Mouse (Mus musculus) hindbrain, embryonic 12.5 days (tissue): ENCODE data around the gene Clasp2. TPM values are rescaled to one million over a fixed set of nuclear protein-coding genes. Genes with fewer than 3 reads are reported as not detected.
A peak's percentile ranks its signal among the peaks of the same experiment; 100 is the strongest.

Experiments used
- ATAC-seq: fragments of 200-750 bp; cut with Nextera tagmentation; 2 replicates; pipeline ENCODE4 v1.8.0; 2017; ENCODE audit warnings: moderate TSS enrichment; ENCODE audit not compliant: low FRiP score
- H3K27ac ChIP-seq: fragments of 300-500 bp; sonication (generic); 2 replicates; pipeline ENCODE4 v1.5.1; 2016; ENCODE audit warnings: mild to moderate bottlenecking
- H3K27me3 ChIP-seq: fragments of 300-500 bp; sonication (generic); 2 replicates; pipeline ENCODE4 v1.6.1; 2016; ENCODE audit warnings: mild to moderate bottlenecking
- H3K36me3 ChIP-seq: fragments of 300-500 bp; sonication (generic); 2 replicates; pipeline ENCODE4 v1.6.1; 2016; ENCODE audit warnings: mild to moderate bottlenecking
- H3K4me1 ChIP-seq: fragments of 300-500 bp; sonication (generic); 2 replicates; pipeline ENCODE4 v1.6.1; 2016
- H3K4me2 ChIP-seq: fragments of 300-500 bp; sonication (generic); replicated peaks from 2 replicates; pipeline ENCODE4 v1.6.1; 2016; ENCODE audit warnings: mild to moderate bottlenecking
- H3K4me3 ChIP-seq: fragments of 300-500 bp; sonication (generic); 2 replicates; pipeline ENCODE4 v1.5.1; 2016; ENCODE audit warnings: mild to moderate bottlenecking
- H3K9ac ChIP-seq: fragments of 300-500 bp; sonication (generic); 2 replicates; pipeline ENCODE4 v1.6.1; 2016; ENCODE audit warnings: mild to moderate bottlenecking, moderate library complexity
- H3K9me3 ChIP-seq: fragments of 300-500 bp; sonication (generic); replicated peaks from 2 replicates; pipeline ENCODE4 v1.6.1; 2016; ENCODE audit warnings: mild to moderate bottlenecking
- WGBS: fragments of 180-500 bp; shearing (Covaris S2); methylation state at CpG from one replicate; pipeline ENCODE4 v1.1.7; 2016; 5-methylcytosine and 5-hydroxymethylcytosine counted together
- polyA plus RNA-seq: library from polyadenylated mRNA; unstranded; fragments of >200 nt; fragmentation: Nextera tagmentation; extraction: Ambion mirVana; gene quantifications from 2 replicates; pipeline ENCODE4 v1.2.1, GENCODE M21; 2016

Clasp2 gene
- polyA plus RNA-seq, 1 experiment from 2014 or later = 84.5 TPM

DNA sequence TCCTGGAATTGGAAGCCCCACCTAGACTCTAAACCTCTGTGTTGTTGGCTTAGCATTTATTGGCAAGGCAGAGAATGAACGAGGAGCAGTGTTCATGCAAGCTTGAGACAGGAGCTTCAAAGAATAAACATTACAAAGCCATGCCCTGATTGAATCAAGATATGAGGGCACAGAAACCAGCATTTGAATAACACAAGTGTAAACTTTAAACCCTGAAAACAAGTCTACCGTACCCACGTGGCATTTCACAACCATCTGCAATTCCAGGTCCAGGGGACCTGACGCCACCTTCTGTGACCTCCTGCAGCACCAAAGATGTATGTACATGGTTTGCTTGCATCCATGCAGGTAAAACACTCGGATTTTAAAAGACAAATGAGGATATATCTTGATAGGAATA lies 181.4 kb downstream of the Clasp2 start:
- Histone ChIP-seq H3K4me1 (no peaks in the 10 kb centered on the region), H3K4me3 (no peak overlapping the region), H3K9me3 (no peaks in the 10 kb centered on the region), H3K36me3 (peaks cover 32% of the 10 kb centered on the region), H3K27ac (no peak overlapping the region), H3K27me3 (no peaks in the 10 kb centered on the region), H3K4me2 (no peak overlapping the region), H3K9ac (no peak overlapping the region)
- 95% methylated on average over 5 of the region's 5 CpGs for WGBS
- ATAC-seq = no peak

DNA sequence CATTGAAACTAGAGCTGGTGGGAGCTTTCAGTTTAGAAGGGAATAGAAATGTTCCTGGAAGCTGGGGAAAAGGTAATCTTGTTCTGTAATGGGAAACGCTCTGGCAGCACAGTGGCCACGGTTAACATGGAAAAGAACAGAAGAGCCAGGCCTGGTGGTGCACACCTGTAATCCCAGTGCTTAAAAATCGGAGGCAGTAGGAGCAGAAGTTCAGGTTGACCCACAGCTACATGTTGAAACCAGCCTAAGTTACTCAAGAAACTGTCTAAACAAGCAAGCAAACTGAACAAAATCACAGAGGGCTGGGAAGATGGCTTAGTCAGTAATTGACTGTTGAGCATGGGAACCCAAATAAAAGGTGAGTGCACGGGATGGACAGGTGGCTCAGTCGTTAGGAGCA lies 183.6 kb downstream of the Clasp2 start:
- Histone ChIP-seq H3K27me3 (no peaks in the 10 kb centered on the region), H3K9ac (no peak overlapping the region), H3K4me3 (no peak overlapping the region), H3K4me1 (no peaks in the 10 kb centered on the region), H3K27ac (no peak overlapping the region), H3K4me2 (no peak overlapping the region), H3K36me3 (peaks cover 21% of the 10 kb centered on the region), H3K9me3 (no peaks in the 10 kb centered on the region)
- 93% methylated on average over 5 of the region's 5 CpGs for WGBS
- ATAC-seq = no peak

DNA sequence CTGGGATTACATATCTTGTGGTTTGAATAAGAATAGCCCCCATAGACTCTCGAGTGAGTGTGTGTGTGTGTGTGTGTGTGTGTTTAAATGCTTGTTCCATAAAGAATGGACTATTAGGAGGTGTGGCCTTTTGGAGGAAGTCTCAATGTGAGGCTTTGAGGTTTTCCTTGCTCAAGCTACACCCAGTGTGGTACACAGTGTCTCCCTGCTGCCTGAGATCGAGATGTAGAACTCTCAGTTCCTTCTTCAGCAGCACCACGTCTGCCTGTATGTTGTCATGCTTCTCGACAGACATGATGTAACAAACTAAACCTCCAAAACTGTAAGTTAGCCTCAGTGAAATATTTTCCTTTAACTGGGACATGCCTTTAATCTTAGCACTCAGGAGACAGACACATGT lies 187.3 kb downstream of the Clasp2 start:
- Histone ChIP-seq H3K36me3 (no peaks in the 10 kb centered on the region; the same call in 1 of the 2 replicates), H3K4me3 (no peak overlapping the region), H3K4me2 (no peak overlapping the region), H3K9me3 (no peaks in the 10 kb centered on the region), H3K9ac (no peak overlapping the region), H3K27me3 (no peaks in the 10 kb centered on the region), H3K27ac (no peak overlapping the region), H3K4me1 (peaks cover 20% of the 10 kb centered on the region)
- ATAC-seq = no peak
- WGBS = 90% methylated on average over 4 of the region's 4 CpGs

DNA sequence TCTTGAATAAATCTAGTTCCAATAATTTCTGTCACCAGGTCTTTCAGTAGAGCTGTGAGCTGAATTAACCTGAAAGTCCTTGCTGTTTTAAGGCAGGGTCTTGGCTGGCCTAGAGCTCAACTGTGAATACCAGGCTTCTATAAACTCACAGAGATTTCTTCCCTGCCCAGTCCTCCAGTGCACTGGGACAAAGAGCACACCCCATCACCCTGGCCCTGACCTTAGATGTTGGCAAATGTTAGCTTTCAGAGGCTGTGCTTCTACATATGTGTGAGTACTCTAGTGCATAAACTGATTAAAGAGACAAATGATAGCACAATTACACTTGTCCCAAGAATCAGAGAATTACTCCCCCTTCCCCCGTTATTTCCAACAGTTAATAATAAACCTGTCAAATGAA lies 188.4 kb downstream of the Clasp2 start:
- H3K4me2 ChIP-seq = no peak overlapping the region
- H3K4me1 ChIP-seq = peaks cover 21% of the 10 kb centered on the region
- no peak overlapping the region for H3K4me3 ChIP-seq
- no peaks in the 10 kb centered on the region for H3K27me3 ChIP-seq
- H3K36me3 ChIP-seq = no peaks in the 10 kb centered on the region; the same call in 1 of the 2 replicates
- no peaks in the 10 kb centered on the region for H3K9me3 ChIP-seq
- H3K27ac ChIP-seq = no peak overlapping the region
- 77% methylated on average over 1 of the region's 1 CpGs for WGBS
- ATAC-seq = no peak
- H3K9ac ChIP-seq = no peak overlapping the region

DNA sequence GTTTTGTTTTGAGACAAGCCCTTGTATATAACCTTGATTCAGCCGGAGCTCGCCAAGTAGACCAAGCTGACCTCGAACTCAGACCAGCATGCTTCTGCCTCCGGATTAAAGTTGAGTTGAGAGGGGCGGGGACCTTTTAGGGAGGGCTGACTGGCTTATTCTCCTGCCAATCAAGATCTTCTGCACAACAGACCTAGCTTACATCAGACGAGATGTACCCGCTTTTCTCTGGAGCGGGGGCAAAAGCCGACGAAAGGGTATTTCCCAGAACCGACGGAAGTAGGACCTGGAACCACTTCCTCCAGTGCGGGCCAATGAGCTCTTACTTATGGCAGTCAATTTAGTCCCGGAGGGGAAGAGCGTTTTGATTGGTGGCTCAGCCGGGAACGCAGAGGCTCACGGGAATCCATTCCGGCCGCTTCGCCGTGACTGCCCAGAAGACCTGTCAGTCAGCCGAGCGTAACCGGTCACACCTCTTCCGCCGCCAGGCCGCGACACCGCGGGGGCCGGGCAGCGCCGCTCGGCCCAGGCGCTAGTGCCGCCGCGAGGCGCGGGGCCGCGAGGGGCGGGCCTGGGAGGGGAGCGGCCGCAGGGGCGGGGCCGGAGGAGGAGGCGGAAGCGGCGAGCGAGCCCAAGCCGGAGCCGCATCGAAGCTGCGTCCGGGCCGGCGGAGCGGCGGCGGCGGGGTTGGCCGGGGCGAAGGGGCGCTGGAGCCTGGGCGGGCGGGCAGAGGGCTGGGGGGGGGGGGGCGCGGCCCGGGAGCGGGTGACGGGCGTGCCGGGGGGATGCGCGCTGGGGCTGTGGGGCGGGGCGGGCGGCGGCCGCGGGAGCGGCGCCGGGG lies 189.5 kb downstream of the Clasp2 start, which contains the start of gene Ubp1:
Ubp1 (plus strand) TSS at position 401 of the 841 bp plus-strand sequence.
- Histone ChIP-seq H3K4me1 (peaks cover 21% of the 10 kb centered on the region), H3K27ac (peak within 1 kb of the TSS; percentile 93), H3K9ac (peak within 1 kb of the TSS; percentile 96), H3K27me3 (no peaks in the 10 kb centered on the region), H3K4me3 (peak within 1 kb of the TSS; percentile 99), H3K4me2 (peak within 1 kb of the TSS; percentile 77), H3K9me3 (no peaks in the 10 kb centered on the region), H3K36me3 (no peaks in the 10 kb centered on the region)
- ATAC-seq = peak; percentile 97
- WGBS = under 1% methylated on average over 45 of the region's 86 CpGs

DNA sequence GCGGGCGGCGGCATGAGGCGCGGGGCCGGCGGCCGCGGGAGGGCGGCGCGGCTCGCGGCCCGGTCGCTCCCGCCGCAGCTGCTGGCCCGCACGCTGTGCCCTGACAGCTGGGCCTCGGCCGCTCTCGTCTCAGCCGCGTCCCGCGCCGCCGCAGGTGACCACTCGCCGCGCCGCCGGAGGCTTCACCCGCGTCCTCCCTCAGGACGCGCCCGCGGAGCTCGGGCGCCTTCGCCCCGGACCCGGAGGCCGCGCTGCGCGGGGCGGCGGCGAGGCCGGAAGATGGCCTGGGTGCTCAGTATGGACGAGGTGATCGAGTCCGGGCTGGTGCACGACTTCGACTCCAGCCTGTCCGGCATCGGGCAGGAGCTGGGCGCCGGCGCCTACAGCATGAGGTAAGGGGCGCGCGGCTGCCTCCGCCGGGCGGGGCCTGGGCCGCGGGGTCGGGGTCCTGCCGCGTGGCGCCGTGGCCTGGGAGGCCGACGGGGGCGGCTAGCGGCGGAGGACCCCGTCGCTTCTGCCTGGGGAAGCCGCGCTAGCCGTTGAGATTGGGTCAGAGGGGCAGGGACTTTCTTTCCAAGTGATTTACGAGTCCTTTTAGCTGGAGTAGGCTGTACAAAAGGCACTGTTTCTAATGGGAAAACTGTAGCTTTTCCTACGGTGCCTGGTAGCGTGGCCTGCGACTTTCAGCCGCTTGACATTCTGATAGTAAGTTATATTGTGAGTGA lies 190.3 kb downstream of the Clasp2 start:
- peak overlapping the region; percentile 93 for H3K27ac ChIP-seq
- H3K4me3 ChIP-seq = peak overlapping the region; percentile 99
- H3K27me3 ChIP-seq = no peaks in the 10 kb centered on the region
- WGBS = under 1% methylated on average over 63 of the region's 91 CpGs
- peak overlapping the region; percentile 77 for H3K4me2 ChIP-seq
- no peaks in the 10 kb centered on the region for H3K9me3 ChIP-seq
- no peaks in the 10 kb centered on the region for H3K36me3 ChIP-seq
- peaks cover 21% of the 10 kb centered on the region for H3K4me1 ChIP-seq
- ATAC-seq = peak; percentile 27
- H3K9ac ChIP-seq = peak overlapping the region; percentile 96

DNA sequence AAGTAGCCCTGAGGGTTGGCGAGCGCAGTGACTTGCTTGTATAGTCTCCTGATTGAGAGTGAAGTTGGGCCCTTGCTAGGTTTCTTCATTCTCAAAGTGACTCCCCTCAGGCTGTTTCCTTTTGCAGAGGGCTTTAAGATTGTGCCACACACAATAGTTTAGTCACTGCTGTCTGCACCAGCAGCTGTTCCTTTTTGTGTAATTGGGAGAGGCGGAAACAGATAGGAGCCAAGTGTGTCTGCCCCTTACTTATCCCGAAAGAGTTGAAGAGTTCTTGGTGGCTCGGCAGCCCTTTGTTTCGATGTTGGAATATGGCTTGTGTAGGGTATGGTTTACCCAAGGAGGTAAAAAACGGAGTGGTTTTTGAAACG lies 190.8 kb downstream of the Clasp2 start:
- Histone ChIP-seq H3K27ac (peak overlapping the region; percentile 93), H3K4me1 (peaks cover 21% of the 10 kb centered on the region), H3K4me3 (peak overlapping the region; percentile 99), H3K27me3 (no peaks in the 10 kb centered on the region), H3K9me3 (no peaks in the 10 kb centered on the region), H3K36me3 (no peaks in the 10 kb centered on the region), H3K4me2 (peak overlapping the region; percentile 77), H3K9ac (peak overlapping the region; percentile 96)
- WGBS = 2% methylated on average over 8 of the region's 8 CpGs
- ATAC-seq = no peak

DNA sequence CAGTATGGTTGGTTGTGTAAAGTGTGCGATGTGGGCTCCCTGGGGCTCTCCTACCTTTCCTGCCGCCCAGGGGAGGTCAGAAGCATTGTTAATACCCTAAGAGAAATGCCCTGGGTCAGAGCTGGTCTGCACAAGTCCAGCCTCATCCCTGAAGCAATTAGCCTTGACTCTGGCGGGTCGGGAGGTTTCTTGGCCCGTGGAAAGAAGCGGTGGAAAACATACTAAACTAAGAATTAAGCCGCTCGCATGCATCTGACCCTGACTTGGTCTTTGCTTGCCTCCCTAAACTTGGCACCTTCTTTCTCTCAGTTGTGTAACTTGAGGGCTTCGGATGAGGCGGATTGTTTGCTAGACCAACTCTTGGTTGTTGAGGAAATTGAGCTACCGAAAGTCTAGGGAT lies 191.2 kb downstream of the Clasp2 start:
- Histone ChIP-seq H3K36me3 (no peaks in the 10 kb centered on the region), H3K4me3 (peak overlapping the region; percentile 99), H3K9me3 (no peaks in the 10 kb centered on the region), H3K4me1 (peaks cover 21% of the 10 kb centered on the region), H3K9ac (peak overlapping the region; percentile 96), H3K27ac (0 out of 2 replicates have a peak overlapping the region, but pooled peaks have one; percentile 93), H3K4me2 (peak overlapping the region; percentile 77), H3K27me3 (no peaks in the 10 kb centered on the region)
- WGBS = 32% methylated on average over 11 of the region's 11 CpGs
- no peak for ATAC-seq

DNA sequence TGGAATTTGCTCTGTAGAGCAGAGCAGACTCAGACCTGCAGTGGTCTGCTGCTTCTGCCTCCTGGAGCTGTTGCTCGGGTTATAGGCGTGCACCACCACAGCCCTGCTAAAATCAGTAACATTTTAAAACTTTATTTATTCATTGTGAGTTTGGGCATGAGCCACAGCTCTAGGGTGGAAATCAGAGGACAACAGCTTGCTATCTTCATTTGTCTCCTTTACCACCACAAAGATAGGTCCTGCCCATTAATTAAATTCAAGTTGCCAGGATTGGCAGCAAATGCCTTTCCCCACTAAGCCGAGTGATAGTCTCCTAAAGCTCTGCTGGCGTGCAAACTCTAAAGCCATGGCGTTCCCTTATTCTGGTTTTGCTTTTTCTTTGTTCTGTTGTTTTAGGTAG lies 194.4 kb downstream of the Clasp2 start:
- Histone ChIP-seq H3K4me1 (peaks cover 18% of the 10 kb centered on the region), H3K4me3 (no peak overlapping the region), H3K4me2 (no peak overlapping the region), H3K9ac (no peak overlapping the region), H3K36me3 (no peaks in the 10 kb centered on the region), H3K27me3 (no peaks in the 10 kb centered on the region), H3K27ac (no peak overlapping the region), H3K9me3 (no peaks in the 10 kb centered on the region)
- ATAC-seq = no peak
- WGBS = 78% methylated on average over 5 of the region's 5 CpGs

DNA sequence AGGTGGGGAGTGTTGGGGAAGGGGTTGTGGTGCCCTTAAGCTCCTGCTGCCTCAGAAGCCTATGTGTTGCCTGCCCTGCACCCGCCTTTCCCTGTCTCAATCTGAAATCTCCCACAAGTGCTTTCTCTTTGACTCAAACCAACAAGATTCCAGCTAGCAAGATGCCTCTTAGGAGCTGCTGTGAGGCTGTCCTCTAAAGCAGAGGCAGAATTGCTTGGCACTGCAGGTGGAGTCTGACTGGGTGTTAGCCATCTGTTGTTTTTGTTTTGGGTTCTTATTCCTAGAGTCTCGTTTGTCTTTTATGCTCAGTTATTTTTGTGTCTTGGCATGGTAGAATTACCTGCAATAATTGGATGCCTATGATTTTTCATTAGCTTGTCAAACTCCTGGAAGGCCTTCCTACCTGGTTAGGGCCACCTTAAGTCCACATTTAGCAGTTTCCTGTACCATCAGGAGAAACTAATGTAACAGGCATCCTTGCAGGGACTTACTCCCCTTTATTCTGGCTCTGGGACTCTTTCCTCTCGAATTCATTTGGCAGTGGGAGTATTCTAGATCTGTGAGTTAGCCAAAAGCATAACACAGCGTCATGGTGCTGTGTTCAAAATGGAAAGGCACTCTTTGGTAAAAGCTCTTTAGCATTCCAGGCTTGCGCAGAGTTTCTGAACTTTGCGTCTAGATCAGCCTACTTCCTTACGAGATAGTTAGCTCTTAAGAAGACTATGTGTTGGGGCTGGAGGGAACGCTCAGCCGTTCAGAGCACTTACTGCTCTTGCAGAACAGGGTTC lies 198.0 kb downstream of the Clasp2 start:
- Histone ChIP-seq H3K27ac (no peak overlapping the region), H3K9me3 (no peaks in the 10 kb centered on the region), H3K4me1 (no peaks in the 10 kb centered on the region; the same call in 1 of the 2 replicates), H3K36me3 (no peaks in the 10 kb centered on the region), H3K4me3 (no peak overlapping the region), H3K27me3 (no peaks in the 10 kb centered on the region), H3K4me2 (no peak overlapping the region), H3K9ac (no peak overlapping the region)
- 90% methylated on average over 9 of the region's 9 CpGs for WGBS
- ATAC-seq = no peak

DNA sequence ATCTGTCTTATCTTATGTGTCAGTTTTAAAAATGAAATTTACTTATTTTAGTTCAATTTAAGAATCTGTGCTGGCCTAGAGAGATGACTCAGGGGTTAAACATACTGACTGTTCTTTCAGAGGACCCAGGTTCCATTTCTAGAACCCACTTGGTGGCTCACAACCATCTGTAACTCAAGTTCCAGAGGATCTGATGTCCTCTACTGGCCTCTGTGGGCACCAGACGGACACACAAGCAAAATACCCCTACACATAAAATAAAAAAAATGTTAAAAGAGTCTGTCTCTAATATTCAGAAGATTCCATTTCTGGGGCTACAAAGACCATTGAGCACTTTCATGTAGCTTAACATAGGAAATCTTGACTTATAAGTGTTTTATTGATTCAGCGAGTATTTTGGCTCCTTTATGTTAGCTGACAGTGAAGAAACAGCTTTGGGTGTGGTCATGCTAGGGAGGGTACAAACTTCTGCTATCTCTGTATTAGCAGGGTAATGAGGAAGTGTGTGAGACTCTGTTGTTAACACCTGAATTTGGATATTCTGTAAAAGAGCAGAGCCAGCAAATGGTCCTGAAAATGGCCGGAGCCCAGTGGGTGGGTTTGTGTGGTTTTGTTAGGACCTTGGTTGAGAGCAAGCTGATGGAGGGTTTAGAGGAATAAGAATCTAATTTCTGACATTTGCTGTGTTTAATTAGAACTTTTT lies 200.0 kb downstream of the Clasp2 start:
- no peak for ATAC-seq
- no peaks in the 10 kb centered on the region for H3K9me3 ChIP-seq
- H3K9ac ChIP-seq = no peak overlapping the region
- no peak overlapping the region for H3K4me2 ChIP-seq
- no peak overlapping the region for H3K27ac ChIP-seq
- no peaks in the 10 kb centered on the region for H3K27me3 ChIP-seq
- peaks cover 8% of the 10 kb centered on the region for H3K36me3 ChIP-seq
- WGBS = 94% methylated on average over 3 of the region's 3 CpGs
- H3K4me3 ChIP-seq = no peak overlapping the region
- H3K4me1 ChIP-seq = no peaks in the 10 kb centered on the region
